Mouse (Mus musculus) liver, embryonic 15.5 days (tissue): ENCODE results near the gene Ice2. TPM values are rescaled to one million over a fixed set of nuclear protein-coding genes. Genes with fewer than 3 reads are reported as not detected.

Experiments
- ATAC-seq: fragments of 200-750 bp; cut with Nextera tagmentation; 2 replicates; pipeline ENCODE4 v1.8.0; 2017; ENCODE audit warnings: moderate number of reproducible peaks, mild to moderate bottlenecking, moderate library complexity; ENCODE audit not compliant: insufficient read depth
- H3K27ac ChIP-seq: fragments of 300-500 bp; sonication (generic); replicated peaks from 2 replicates; pipeline ENCODE4 v1.5.1; 2015; ENCODE audit warnings: mild to moderate bottlenecking, inconsistent platforms
- H3K27me3 ChIP-seq: fragments of 300-500 bp; sonication (generic); 2 replicates; pipeline ENCODE4 v1.6.1; 2015; ENCODE audit warnings: mild to moderate bottlenecking, inconsistent platforms
- H3K36me3 ChIP-seq: fragments of 300-500 bp; sonication (generic); replicated peaks from 2 replicates; pipeline ENCODE4 v1.6.1; 2015; ENCODE audit warnings: moderate library complexity, mild to moderate bottlenecking, inconsistent platforms
- H3K4me1 ChIP-seq: fragments of 300-500 bp; sonication (generic); replicated peaks from 2 replicates; pipeline ENCODE4 v1.6.1; 2015; ENCODE audit warnings: inconsistent platforms
- H3K4me2 ChIP-seq: fragments of 300-500 bp; sonication (generic); 2 replicates; pipeline ENCODE4 v1.6.1; 2015; ENCODE audit warnings: moderate library complexity, mild to moderate bottlenecking, inconsistent platforms
- H3K4me3 ChIP-seq: fragments of 300-500 bp; sonication (generic); replicated peaks from 2 replicates; pipeline ENCODE4 v1.5.1; 2015; ENCODE audit warnings: mild to moderate bottlenecking, inconsistent platforms
- H3K9ac ChIP-seq: fragments of 300-500 bp; sonication (generic); 2 replicates; pipeline ENCODE4 v1.6.1; 2015; ENCODE audit warnings: moderate library complexity, mild to moderate bottlenecking, inconsistent platforms
- H3K9me3 ChIP-seq: fragments of 300-500 bp; sonication (generic); replicated peaks from 2 replicates; pipeline ENCODE4 v1.6.1; 2016; ENCODE audit warnings: inconsistent platforms
- WGBS: fragments of 180-500 bp; shearing (Covaris S2); methylation state at CpG from one replicate; pipeline ENCODE4 v1.1.7; 2015; ENCODE audit warnings: mixed read lengths; ENCODE audit not compliant: insufficient replicate concordance; 5-methylcytosine and 5-hydroxymethylcytosine counted together
- polyA plus RNA-seq: library from polyadenylated mRNA; unstranded; fragments of >200 nt; fragmentation: Nextera tagmentation; extraction: Ambion mirVana; gene quantifications from 2 replicates; pipeline ENCODE4 v1.2.1, GENCODE M21; 2015

The Ice2 gene
- polyA plus RNA-seq, 1 experiment from 2014 or later: 6.6 TPM

- no peak overlapping the region for H3K9ac ChIP-seq
- H3K27me3 ChIP-seq: peaks cover 7% of the 10 kb centered on the region
These were observed 62.2 kb downstream of the Ice2 start for GRCm38 (mm10) chr9:69459876-69460275.

GRCm38 (mm10) chr9:69463046-69463445 is 65.3 kb downstream of the Ice2 start:
- Histone ChIP-seq H3K4me2 (no peak overlapping the region), H3K9ac (no peak overlapping the region), H3K27ac (no peak overlapping the region), H3K4me1 (peaks cover 37% of the 10 kb centered on the region), H3K27me3 (no peaks in the 10 kb centered on the region), H3K9me3 (no peaks in the 10 kb centered on the region), H3K4me3 (no peak overlapping the region), H3K36me3 (peaks cover 14% of the 10 kb centered on the region; the same call in 1 of the 2 replicates)
- WGBS: 36% methylated on average over 2 of the region's 2 CpGs
- no peak for ATAC-seq

More at GRCm38 (mm10) chr9:69459876-69460275, 62.2 kb downstream of the Ice2 start:
- Histone ChIP-seq H3K4me2 (no peak overlapping the region), H3K4me1 (peaks cover 50% of the 10 kb centered on the region), H3K9me3 (no peaks in the 10 kb centered on the region), H3K27ac (no peak overlapping the region), H3K4me3 (no peak overlapping the region), H3K36me3 (no peaks in the 10 kb centered on the region; the same call in 1 of the 2 replicates)
- no peak for ATAC-seq
- 74% methylated on average over 7 of the region's 7 CpGs for WGBS

- no peaks in the 10 kb centered on the region for H3K27me3 ChIP-seq
- peaks cover 23% of the 10 kb centered on the region for H3K36me3 ChIP-seq
- H3K4me2 ChIP-seq: no peak overlapping the region
- H3K9ac ChIP-seq: no peak overlapping the region
- ATAC-seq: no peak
- no peak overlapping the region for H3K27ac ChIP-seq
- WGBS: 51% methylated on average over 6 of the region's 6 CpGs
- no peak overlapping the region for H3K4me3 ChIP-seq
- no peaks in the 10 kb centered on the region for H3K9me3 ChIP-seq
- peaks cover 31% of the 10 kb centered on the region for H3K4me1 ChIP-seq
These were observed 66.5 kb downstream of the Ice2 start for GRCm38 (mm10) chr9:69464109-69464756.

- Histone ChIP-seq H3K4me1 (peaks cover 24% of the 10 kb centered on the region), H3K27ac (no peak overlapping the region), H3K4me3 (no peak overlapping the region), H3K27me3 (no peaks in the 10 kb centered on the region), H3K4me2 (no peak overlapping the region), H3K9me3 (no peaks in the 10 kb centered on the region), H3K9ac (no peak overlapping the region), H3K36me3 (peaks cover 26% of the 10 kb centered on the region)
- 35% methylated on average over 4 of the region's 4 CpGs for WGBS
- ATAC-seq: peak; percentile 45
These were observed 68.4 kb downstream of the Ice2 start for GRCm38 (mm10) chr9:69466098-69466497.

GRCm38 (mm10) chr9:69467310-69467939 is 69.7 kb downstream of the Ice2 start:
- H3K36me3 ChIP-seq: peaks cover 26% of the 10 kb centered on the region
- H3K4me2 ChIP-seq: no peak overlapping the region
- H3K27me3 ChIP-seq: no peaks in the 10 kb centered on the region
- H3K4me3 ChIP-seq: no peak overlapping the region
- ATAC-seq: no peak
- H3K4me1 ChIP-seq: peaks cover 24% of the 10 kb centered on the region
- no peaks in the 10 kb centered on the region for H3K9me3 ChIP-seq
- WGBS: 49% methylated on average over 10 of the region's 10 CpGs
- no peak overlapping the region for H3K9ac ChIP-seq
- H3K27ac ChIP-seq: no peak overlapping the region

GRCm38 (mm10) chr9:69468991-69469390 is 71.3 kb downstream of the Ice2 start:
- H3K27ac ChIP-seq: no peak overlapping the region
- no peak overlapping the region for H3K9ac ChIP-seq
- 49% methylated on average over 9 of the region's 9 CpGs for WGBS
- H3K9me3 ChIP-seq: no peaks in the 10 kb centered on the region
- peak; percentile 40; the same call in 1 of the 2 replicates for ATAC-seq
- H3K4me2 ChIP-seq: no peak overlapping the region
- H3K4me3 ChIP-seq: no peak overlapping the region
- no peaks in the 10 kb centered on the region for H3K27me3 ChIP-seq
- peaks cover 32% of the 10 kb centered on the region; the same call in 1 of the 2 replicates for H3K36me3 ChIP-seq
- H3K4me1 ChIP-seq: peaks cover 24% of the 10 kb centered on the region

- Histone ChIP-seq H3K4me2 (no peak overlapping the region), H3K27ac (no peak overlapping the region), H3K4me1 (peaks cover 21% of the 10 kb centered on the region), H3K27me3 (no peaks in the 10 kb centered on the region), H3K9ac (no peak overlapping the region), H3K9me3 (no peaks in the 10 kb centered on the region), H3K36me3 (peaks cover 32% of the 10 kb centered on the region; the same call in 1 of the 2 replicates), H3K4me3 (no peak overlapping the region)
- no peak for ATAC-seq
- WGBS: 62% methylated on average over 5 of the region's 5 CpGs
These were observed 72.7 kb downstream of the Ice2 start for GRCm38 (mm10) chr9:69470362-69470761.

GRCm38 (mm10) chr9:69470921-69471320 is 73.2 kb downstream of the Ice2 start:
- Histone ChIP-seq H3K9me3 (no peaks in the 10 kb centered on the region), H3K4me1 (peaks cover 16% of the 10 kb centered on the region), H3K27ac (no peak overlapping the region), H3K27me3 (no peaks in the 10 kb centered on the region), H3K9ac (no peak overlapping the region), H3K4me3 (no peak overlapping the region), H3K4me2 (no peak overlapping the region), H3K36me3 (peaks cover 28% of the 10 kb centered on the region; the same call in 1 of the 2 replicates)
- ATAC-seq: no peak
- 25% methylated on average over 6 of the region's 6 CpGs for WGBS

GRCm38 (mm10) chr9:69472724-69473123 is 75.0 kb downstream of the Ice2 start:
- H3K9ac ChIP-seq: no peak overlapping the region
- peaks cover 6% of the 10 kb centered on the region for H3K4me1 ChIP-seq
- H3K4me3 ChIP-seq: no peak overlapping the region
- H3K27ac ChIP-seq: no peak overlapping the region
- H3K4me2 ChIP-seq: no peak overlapping the region
- H3K9me3 ChIP-seq: no peaks in the 10 kb centered on the region
- no peaks in the 10 kb centered on the region for H3K27me3 ChIP-seq
- peaks cover 29% of the 10 kb centered on the region; the same call in 1 of the 2 replicates for H3K36me3 ChIP-seq
- WGBS: 66% methylated on average over 6 of the region's 6 CpGs
- 0 out of 2 replicates have a peak, but pooled peaks have one; percentile 25 for ATAC-seq

- Histone ChIP-seq H3K9ac (no peak overlapping the region), H3K4me1 (no peaks in the 10 kb centered on the region; the same call in 1 of the 2 replicates), H3K9me3 (no peaks in the 10 kb centered on the region), H3K36me3 (peaks cover 23% of the 10 kb centered on the region; the same call in 1 of the 2 replicates), H3K27me3 (no peaks in the 10 kb centered on the region), H3K4me3 (no peak overlapping the region), H3K27ac (no peak overlapping the region), H3K4me2 (no peak overlapping the region)
- WGBS: 68% methylated on average over 6 of the region's 6 CpGs
- ATAC-seq: no peak
These were observed 78.2 kb downstream of the Ice2 start for GRCm38 (mm10) chr9:69475873-69476272.

- Histone ChIP-seq H3K4me1 (no peaks in the 10 kb centered on the region; the same call in 1 of the 2 replicates), H3K9ac (no peak overlapping the region), H3K4me2 (no peak overlapping the region), H3K9me3 (no peaks in the 10 kb centered on the region), H3K36me3 (peaks cover 28% of the 10 kb centered on the region; the same call in 1 of the 2 replicates), H3K27me3 (no peaks in the 10 kb centered on the region), H3K4me3 (no peak overlapping the region), H3K27ac (no peak overlapping the region)
- WGBS: 63% methylated on average over 14 of the region's 14 CpGs
- no peak for ATAC-seq
These were observed 79.6 kb downstream of the Ice2 start for GRCm38 (mm10) chr9:69477195-69477823.
